Mouse (Mus musculus): ENCODE data around the gene Guca1a.
"Not testable (repeated sequence)": the region's sequence is repeated elsewhere in the genome, so short reads cannot be mapped to it uniquely, and the experiment has no call there.

The Guca1a gene

DNA sequence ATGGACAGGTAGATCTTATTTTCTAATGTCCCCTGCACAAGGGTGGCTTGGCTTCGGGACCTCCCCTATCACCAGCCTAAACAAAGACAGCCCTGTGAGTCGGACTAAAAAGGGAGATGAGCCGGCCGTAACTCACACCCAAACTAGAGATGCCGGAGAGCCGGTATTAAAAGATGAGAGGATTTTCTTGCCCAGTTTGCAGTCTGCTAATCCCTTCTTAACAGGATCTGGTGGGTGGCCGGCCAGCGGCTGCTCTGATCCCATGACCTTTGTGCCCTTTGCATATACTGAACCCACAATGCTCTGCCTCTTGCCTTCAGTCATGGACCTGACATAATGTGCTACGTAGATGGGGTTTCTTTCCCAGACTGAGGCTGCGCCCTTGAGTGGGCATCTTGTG, at the start of gene Guca1a:
Guca1a (minus strand) TSS at position 134 of the 400 bp plus-strand sequence.
- DNase-seq (ENCODE audit: low spot score): peak; percentile 21

- no peak for DNase-seq (ENCODE audit: low spot score)
These were observed 49.0 kb upstream of the Guca1a start for GRCm38 (mm10) chr17:47449432-47449831.

DNA sequence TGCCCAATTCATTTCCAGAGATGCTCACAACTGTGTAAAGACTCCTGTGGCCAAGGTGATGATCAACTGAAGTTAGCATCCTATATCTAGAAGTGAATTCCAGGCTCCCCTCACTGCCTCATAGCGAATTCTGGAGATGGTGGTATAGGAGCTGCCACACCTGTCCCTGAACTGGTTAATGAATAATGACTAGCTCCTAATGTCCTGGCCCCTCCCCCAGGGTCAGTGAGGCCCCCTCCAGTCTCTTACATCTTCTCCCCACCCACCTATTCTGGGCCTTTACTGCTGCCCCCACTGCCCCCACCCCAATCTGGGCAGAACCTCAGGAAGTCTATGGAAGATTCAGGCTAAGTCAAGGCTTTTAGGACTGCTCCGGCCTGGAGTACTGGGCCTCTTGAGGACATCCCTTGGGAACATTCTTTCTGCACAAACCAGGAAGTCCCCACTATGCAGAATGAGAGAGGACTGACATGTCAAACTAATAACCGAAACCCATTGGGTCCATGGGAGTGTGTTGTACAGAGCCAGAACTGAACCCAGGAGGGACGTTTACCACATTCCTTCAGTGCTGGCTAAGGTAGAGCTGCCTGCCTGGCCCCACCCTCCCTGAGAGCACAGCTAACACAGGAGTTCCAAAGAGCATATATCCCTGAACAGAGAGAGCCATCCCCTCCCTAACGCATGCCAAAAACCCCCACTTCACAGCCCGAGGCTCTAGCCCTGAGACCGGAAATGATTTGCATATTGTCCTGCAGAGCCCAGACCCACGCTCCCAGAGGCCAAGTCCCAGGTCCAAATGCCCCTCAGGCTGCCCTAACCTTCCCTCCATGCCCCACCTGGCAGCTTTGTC, 48.4 kb upstream of the Guca1a start:
- DNase-seq (ENCODE audit: low spot score): no peak

DNA sequence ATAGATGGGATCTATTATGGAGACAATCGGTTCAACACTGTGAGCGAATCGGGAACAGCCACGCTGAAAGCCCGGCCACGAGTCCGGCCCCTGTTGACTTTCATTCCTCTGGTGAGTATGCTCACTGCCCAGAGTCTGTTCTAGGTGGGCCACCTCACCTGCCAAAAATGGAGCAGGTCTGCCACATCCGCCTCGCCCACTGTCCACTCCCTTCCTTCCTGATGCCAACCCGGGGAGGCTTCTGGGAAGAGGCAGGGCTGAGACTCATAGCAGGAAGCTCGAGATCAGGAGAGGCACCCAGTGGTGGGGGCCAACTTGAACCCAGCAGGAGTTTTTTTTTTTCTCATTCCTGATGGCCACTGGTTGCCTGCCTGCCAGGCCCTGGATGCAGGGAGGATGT, 46.2 kb upstream of the Guca1a start:
- no peak for DNase-seq (ENCODE audit: low spot score)

DNA sequence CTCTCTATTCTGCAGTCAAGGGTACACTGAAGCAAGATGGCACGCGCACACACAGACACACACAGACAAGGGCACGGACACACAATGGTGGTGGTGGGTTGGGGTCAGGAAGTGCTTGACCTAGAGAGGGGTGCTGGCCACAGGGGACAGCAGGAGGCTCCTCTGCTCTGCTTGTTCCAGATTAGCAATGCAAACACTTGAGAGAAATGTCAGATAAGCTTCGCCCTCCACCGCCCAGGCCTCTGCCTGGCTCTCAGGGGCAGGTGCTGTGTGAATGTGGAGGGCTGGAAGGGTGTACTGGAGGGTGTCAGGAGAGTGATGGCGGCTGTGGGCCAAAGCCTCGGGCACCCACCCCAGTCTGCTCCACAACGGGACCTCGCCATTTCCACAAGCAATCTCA, 45.6 kb upstream of the Guca1a start:
- no peak for DNase-seq (ENCODE audit: low spot score)

DNA sequence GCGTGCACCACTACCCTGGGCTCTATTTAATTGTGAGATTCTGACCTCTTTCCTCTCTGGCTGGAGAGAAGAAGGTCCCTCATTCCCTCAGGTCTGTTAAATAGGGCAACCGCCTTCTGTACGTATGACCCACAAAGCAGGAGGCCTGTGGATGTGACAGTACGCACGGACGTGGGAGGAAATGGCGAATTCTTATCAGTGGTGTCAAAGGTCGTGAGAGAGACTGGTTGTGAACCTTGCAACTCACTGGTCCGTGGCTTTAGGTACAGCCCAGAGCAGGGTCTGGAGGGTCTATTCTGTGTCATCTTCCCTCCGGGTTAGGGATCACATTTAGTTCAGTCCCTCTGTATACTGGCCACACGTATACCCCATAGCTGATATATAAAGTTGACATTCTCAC, 45.1 kb upstream of the Guca1a start:
- no peak for DNase-seq (ENCODE audit: low spot score)

- no peak for DNase-seq (ENCODE audit: low spot score)
These were observed 43.7 kb upstream of the Guca1a start for GRCm38 (mm10) chr17:47444113-47444512.

GRCm38 (mm10) chr17:47442271-47442670, 41.9 kb upstream of the Guca1a start:
- DNase-seq (ENCODE audit: low spot score): no peak

GRCm38 (mm10) chr17:47441296-47442051, 41.1 kb upstream of the Guca1a start:
- peak; percentile 40 for DNase-seq (ENCODE audit: low spot score)

DNA sequence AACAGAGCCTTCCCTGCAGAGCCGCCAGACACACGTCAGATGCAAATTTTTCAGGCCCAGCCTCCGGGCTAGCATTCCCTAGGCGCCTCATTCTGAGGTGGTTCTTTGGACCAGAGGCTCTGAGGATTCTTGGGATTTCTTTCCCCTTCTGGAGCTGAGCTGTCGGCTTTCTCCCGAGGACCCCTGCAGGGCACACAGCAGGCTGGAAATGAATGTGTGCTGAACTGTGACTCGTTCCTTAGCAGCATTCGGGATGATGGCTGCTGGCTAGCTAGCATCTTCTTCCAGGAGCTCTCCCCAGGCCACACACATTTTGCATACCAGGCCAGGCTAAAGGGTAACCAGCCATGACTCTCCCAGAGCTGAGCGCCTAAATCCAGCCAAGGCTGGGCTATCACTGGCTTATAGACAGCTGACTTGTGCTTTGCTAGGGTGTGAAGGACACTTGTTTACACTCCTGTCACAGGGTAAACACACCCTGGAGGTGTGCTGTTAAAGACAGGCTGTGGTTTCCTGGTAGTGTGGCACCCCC, 40.0 kb upstream of the Guca1a start:
- peak; percentile 45 for DNase-seq (ENCODE audit: low spot score)

GRCm38 (mm10) chr17:47439396-47440028, 39.1 kb upstream of the Guca1a start:
- DNase-seq (ENCODE audit: low spot score): no peak

GRCm38 (mm10) chr17:47438611-47439010, 38.2 kb upstream of the Guca1a start:
- no peak for DNase-seq (ENCODE audit: low spot score)

GRCm38 (mm10) chr17:47436907-47437547, 36.6 kb upstream of the Guca1a start, which contains the start of gene 1700001C19Rik:
Gene 1700001C19Rik, minus strand, starts transcription at chr17:47437376.
- no peak for DNase-seq (ENCODE audit: low spot score)

DNA sequence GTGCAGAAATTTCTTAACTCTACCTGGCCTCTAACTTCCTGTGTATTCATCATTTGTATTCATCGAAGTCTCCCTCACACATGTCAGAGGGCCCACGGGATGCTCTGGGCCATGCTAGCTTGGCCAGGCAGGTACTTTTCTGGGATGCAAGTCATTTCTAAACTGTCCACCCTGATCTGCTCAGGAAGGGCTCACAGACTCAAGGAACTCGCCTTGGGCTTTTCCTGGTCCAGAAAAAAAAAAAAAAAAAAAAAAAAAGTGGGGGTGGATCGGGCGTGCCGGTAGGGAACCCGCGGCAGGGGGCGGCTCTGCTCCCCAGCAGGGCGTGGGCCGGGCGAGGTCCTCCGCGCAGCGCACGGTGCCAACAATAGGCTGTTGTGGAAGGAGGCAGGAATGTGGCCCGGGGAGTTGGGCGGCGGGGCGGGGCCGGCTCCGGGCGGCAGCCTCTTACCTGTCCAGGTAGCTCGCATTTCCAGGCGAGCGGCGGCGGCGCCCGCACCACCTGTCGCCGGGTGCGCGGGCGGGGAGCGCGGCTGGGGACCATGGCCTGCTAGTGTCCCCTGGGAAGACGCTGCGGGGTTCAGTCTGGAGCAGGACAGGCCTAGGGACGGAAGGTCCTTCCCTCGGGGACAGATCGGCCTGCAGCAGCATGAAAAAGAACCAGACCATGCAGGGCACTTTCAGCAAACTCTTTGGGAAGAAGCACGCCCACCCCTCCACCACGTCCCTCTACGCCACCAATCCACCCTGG, 35.9 kb upstream of the Guca1a start, which contains the start of gene AI661453:
AI661453 (plus strand) TSS at position 460 of the 751 bp plus-strand sequence.
- no peak for DNase-seq (ENCODE audit: low spot score)

DNA sequence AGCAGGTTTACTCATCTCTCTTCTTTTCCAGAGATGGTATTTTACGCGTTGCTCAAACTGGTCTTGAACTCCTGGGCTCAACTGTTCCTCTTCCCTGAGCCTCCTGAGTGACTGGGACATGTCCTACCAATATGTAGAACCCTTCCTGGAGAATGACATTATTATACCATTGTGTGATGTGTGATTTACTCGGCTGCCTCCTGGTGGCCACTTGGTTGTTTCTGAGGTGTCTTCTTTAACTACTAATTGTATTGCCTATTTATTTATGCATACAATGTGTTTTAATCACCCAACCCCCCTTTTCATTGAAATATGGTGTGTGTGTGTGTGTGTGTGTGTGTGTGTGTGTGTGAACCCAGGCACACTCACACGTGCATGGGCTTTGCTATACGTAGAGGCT, 30.4 kb upstream of the Guca1a start:
- no peak for DNase-seq (ENCODE audit: low spot score)

- DNase-seq (ENCODE audit: low spot score): peak; percentile 76
These were observed 28.5 kb upstream of the Guca1a start for GRCm38 (mm10) chr17:47428831-47429304.

- DNase-seq (ENCODE audit: low spot score): no peak
These were observed 26.9 kb upstream of the Guca1a start for GRCm38 (mm10) chr17:47427316-47427715.

DNA sequence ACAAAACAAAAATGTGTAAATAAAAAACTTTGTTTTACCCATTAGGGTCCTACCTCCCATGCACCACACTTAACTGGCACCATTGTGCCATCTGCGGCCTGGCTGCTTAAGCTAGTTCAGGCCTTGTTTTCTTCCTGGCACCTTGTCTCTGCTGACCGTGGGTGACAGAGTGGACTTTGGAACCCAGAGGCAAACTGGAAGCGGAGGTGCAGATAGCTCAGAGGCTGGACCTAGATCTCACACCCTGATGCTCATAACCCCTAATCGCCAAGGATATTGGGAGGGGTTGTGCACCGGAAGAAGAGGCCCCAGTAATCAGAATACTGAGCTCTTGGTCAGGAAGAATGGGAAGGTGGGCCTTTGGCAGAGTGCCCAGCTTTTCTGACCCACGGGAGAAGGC, 23.8 kb upstream of the Guca1a start:
- no peak for DNase-seq (ENCODE audit: low spot score)

- not testable (repeated sequence) for DNase-seq (ENCODE audit: low spot score)
These were observed 22.2 kb upstream of the Guca1a start for GRCm38 (mm10) chr17:47422616-47423015.

DNA sequence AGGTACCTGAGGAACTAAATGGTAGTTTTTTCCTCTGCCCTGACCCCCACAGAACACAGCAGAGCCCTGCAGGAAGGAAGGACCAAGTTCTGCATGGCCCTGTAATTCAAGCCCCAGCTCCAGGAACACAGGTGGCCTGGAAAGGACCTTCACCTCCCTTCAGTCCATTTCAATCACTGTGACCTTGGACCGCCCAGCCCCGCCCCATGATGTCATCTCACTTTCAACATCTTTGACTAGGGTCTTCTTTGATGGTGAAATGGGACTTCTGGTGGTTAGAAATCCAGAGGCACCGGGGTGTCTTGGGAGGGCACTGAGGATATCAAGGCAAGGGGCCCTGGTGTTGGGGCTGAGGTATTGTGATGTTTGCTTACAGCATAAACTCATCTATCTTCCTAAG, 21.2 kb upstream of the Guca1a start:
- DNase-seq (ENCODE audit: low spot score): no peak

- DNase-seq (ENCODE audit: low spot score): no peak
These were observed 19.8 kb upstream of the Guca1a start for GRCm38 (mm10) chr17:47420195-47420594.

All from retina, embryonic 14.5 days (tissue).